Mouse (Mus musculus) ES-E14 (cell line): ENCODE data around the gene Rbm47.

ENCODE experiments used
- HCFC1 ChIP-seq: IDR thresholded peaks from 2 replicates; pipeline ENCODE4 v1.6.1; 2012; ENCODE audit warnings: low read length, inconsistent platforms, borderline replicate concordance; ENCODE audit not compliant: insufficient read depth
- MAFK ChIP-seq: IDR thresholded peaks from 2 replicates; pipeline ENCODE4 v1.6.1; 2014; ENCODE audit warnings: mild to moderate bottlenecking, low read depth, low read length, inconsistent platforms; ENCODE audit not compliant: insufficient read depth
- ZC3H11A ChIP-seq: IDR thresholded peaks from 2 replicates; pipeline ENCODE4 v1.6.1; 2012; ENCODE audit warnings: low read depth, mild to moderate bottlenecking, inconsistent platforms, low read length, borderline replicate concordance

DNA sequence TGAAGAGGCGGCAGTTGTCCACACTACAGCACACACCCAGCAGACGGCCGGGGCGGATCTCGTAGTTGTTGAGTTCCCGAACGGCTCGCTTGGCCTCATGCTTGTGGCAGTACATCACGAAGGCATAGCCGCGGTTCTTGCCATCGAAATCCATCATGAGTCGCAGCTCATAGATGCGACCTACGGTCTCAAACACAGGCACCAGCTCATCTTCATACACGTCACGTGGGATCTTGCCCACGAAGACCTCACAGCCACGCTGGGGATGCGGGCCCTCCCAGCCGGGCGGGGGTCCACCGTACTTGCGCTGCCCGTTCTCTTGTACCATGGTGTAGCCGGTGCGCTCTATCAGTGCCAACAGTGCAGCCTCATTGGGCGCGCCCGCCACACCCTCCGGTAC lies 146.1 kb downstream of the Rbm47 start:
- TF ChIP-seq MAFK (no peak), HCFC1 (no peak), ZC3H11A (no peak)
